Mouse (Mus musculus): Measurements from ENCODE around the gene Rmnd5a. TPM values are rescaled to one million over a fixed set of nuclear protein-coding genes. Genes with fewer than 3 reads are reported as not detected.
A peak's percentile ranks its signal among the peaks of the same experiment; 100 is the strongest.

The Rmnd5a gene
- total and polyA plus RNA-seq, 3 experiments, result 23.4 to 40.6 (median 23.5) TPM

DNA sequence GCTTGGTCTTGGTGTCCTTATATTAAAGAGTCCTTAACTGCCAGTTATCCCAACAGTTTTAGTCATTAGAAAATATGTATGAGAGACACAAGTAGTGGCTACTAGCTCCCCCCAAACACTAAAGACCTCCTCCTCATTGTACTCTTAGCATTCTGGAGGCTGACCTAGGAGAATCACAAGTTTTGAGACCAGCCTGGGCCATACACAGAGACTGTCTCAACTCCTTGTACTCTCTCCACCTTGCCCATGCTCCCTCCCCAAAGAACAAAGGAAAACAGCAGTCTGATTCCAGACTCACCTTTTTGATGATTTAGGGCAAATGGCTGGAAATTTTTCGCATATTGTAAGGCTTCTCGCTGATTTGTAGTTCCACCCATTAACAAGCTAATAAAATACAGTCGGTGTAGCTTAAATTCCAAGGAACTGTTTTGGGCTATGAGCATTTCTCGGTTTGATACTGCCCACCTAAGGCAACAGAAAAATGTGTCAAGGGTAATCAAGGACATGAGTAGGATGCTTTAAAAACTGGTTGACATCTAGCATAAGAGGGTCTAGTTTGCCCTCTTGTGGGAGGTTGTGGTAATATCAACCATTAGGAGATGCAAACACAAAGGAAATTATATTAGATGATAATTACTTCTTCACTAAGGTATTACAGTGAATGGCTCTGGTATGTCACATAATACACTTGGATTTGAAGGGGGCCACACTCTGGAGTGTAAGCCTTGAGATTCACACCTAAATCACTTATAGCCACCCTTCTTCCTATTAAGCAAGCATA lies 41.4 kb downstream of the Rmnd5a start:
- dilution Hi-C loops (cut with MboI; ENCODE audit: extremely low pct_ligation_motif_present, extremely low pct_unique_long_range_greater_than_20kb, low sequenced_read_pairs), result no loop called here
- Histone ChIP-seq H3K4me3 (replicated peaks in 1 of 3; ENCODE audit: low read depth in 2 of 3, low read length in 2 of 3, poor library complexity in 1 of 3) (no peak overlapping the region), H3K9me3 (replicated peaks; ENCODE audit: low read length) (no peaks in the 10 kb centered on the region), H3K27me3 (replicated peaks) (no peaks in the 10 kb centered on the region), H3K9ac (ENCODE audit: insufficient read depth, low read depth) (no peak overlapping the region), H3K4me1 (ENCODE audit: control insufficient read depth in 1 of 2, insufficient read depth in 2 of 2) (peaks cover 0 to 13% of the 10 kb centered on the region in 2 experiments; a peak in 2 of 4 replicates), H3K79me2 (replicated peaks; ENCODE audit: control insufficient read depth, extremely low read depth, insufficient read depth, poor library complexity, severe bottlenecking) (0 out of 2 replicates have a peak, but pooled peaks cover 2% of the 10 kb centered on the region), H3K4me2 (ENCODE audit: insufficient read depth, low read depth, poor library complexity, severe bottlenecking) (no peak overlapping the region), H3K27ac (ENCODE audit: insufficient read depth, low read depth) (no peak overlapping the region), H3K36me3 (replicated peaks in 1 of 2; ENCODE audit: control insufficient read depth in 1 of 2, insufficient read depth in 1 of 2, low read length in 1 of 2) (peaks cover 25 to 47% of the 10 kb centered on the region in 2 experiments)
- in situ Hi-C loops (cut with MboI; ENCODE audit: low pct_ligation_motif_present, low pct_unique_long_range_greater_than_20kb, low sequenced_read_pairs), result no loop called here
- no peak for TF ChIP-seq MAZ (IDR thresholded peaks at IDR 0.05; ENCODE audit: low read depth, low read length)
- no peak for TF ChIP-seq E2F4 (IDR thresholded peaks at IDR 0.05; ENCODE audit: insufficient replicate concordance, low read depth, low read length)
- TF ChIP-seq ZKSCAN1 (IDR thresholded peaks at IDR 0.05; ENCODE audit: borderline replicate concordance, low read depth, low read length), result no peak
- peak; percentile 41 to 84 for TF ChIP-seq CTCF (conservative IDR thresholded peaks at IDR 0.05 in 1 of 2, IDR thresholded peaks at IDR 0.05 in 1 of 2; ENCODE audit: low read depth in 2 of 2, low read length in 2 of 2)
- no peak for TF ChIP-seq MAX (IDR thresholded peaks at IDR 0.05; ENCODE audit: low read length)
- peak; percentile 48; the same call in 1 of the 2 replicates for TF ChIP-seq ZC3H11A (IDR thresholded peaks at IDR 0.05; ENCODE audit: low read depth, low read length)
- TF ChIP-seq NELFE (IDR thresholded peaks at IDR 0.05; ENCODE audit: low read depth, low read length), result no peak
- TF ChIP-seq MEF2A (IDR thresholded peaks at IDR 0.05; ENCODE audit: borderline replicate concordance, low read depth, low read length), result no peak
- TF ChIP-seq CHD1 (IDR thresholded peaks at IDR 0.05; ENCODE audit: low read depth, low read length), result no peak
- peak; percentile 89 for TF ChIP-seq SMC3 (IDR thresholded peaks at IDR 0.05; ENCODE audit: low read depth, low read length)
- no peak for TF ChIP-seq IRF4 (IDR thresholded peaks at IDR 0.05; ENCODE audit: low read depth, low read length)
- TF ChIP-seq MAFK (IDR thresholded peaks at IDR 0.05; ENCODE audit: insufficient replicate concordance, low read length), result no peak
- no peak for TF ChIP-seq POLR2A (IDR thresholded peaks at IDR 0.05; ENCODE audit: low read depth, low read length)
- TF ChIP-seq TBP (conservative IDR thresholded peaks at IDR 0.05; ENCODE audit: low read depth, low read length), result no peak
- TF ChIP-seq UBTF (IDR thresholded peaks at IDR 0.05; ENCODE audit: low read depth, low read length), result no peak
- TF ChIP-seq RAD21 (IDR thresholded peaks at IDR 0.05; ENCODE audit: low read depth, low read length), result peak; percentile 91
- TF ChIP-seq ZNF384 (IDR thresholded peaks at IDR 0.05; ENCODE audit: low read depth, low read length), result no peak
- no peak for TF ChIP-seq RCOR1 (conservative IDR thresholded peaks at IDR 0.05; ENCODE audit: low read depth, low read length)
- TF ChIP-seq BHLHE40 (IDR thresholded peaks at IDR 0.05; ENCODE audit: low read depth, low read length), result no peak
- peak; percentile 54 for DNase-seq (ENCODE audit: extremely low read depth)

DNA sequence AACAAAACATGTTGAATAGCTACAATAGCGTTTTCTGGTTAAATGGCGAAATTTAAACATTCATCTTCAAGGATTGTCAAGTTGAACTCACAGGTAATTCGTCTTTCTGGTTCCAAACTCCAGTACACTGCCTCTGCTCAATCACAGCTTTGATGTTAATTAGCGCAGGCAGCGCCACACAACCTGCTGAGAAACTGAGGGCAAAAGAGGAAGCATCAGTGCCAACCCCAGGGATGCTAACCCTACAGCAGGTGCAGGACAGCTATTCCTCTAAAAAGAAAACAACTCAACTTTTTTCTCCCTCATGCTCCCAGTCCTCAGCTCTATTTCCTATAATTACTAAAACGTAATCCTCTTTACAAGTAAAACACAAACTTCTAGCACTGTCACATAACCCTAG lies 43.7 kb downstream of the Rmnd5a start:
- no peak overlapping the region for H3K4me2 ChIP-seq (ENCODE audit: insufficient read depth, low read depth, poor library complexity, severe bottlenecking)
- peaks cover 0 to 8% of the 10 kb centered on the region in 2 experiments; a peak in 2 of 4 replicates for H3K4me1 ChIP-seq (ENCODE audit: control insufficient read depth in 1 of 2, insufficient read depth in 2 of 2)
- no peaks in the 10 kb centered on the region for H3K27me3 ChIP-seq (replicated peaks)
- H3K79me2 ChIP-seq (replicated peaks; ENCODE audit: control insufficient read depth, extremely low read depth, insufficient read depth, poor library complexity, severe bottlenecking), result 0 out of 2 replicates have a peak, but pooled peaks cover 2% of the 10 kb centered on the region
- no peak overlapping the region for H3K4me3 ChIP-seq (replicated peaks in 1 of 3; ENCODE audit: low read depth in 2 of 3, low read length in 2 of 3, poor library complexity in 1 of 3)
- H3K9me3 ChIP-seq (replicated peaks; ENCODE audit: low read length), result no peaks in the 10 kb centered on the region
- H3K9ac ChIP-seq (ENCODE audit: insufficient read depth, low read depth), result no peak overlapping the region
- H3K36me3 ChIP-seq (replicated peaks in 1 of 2; ENCODE audit: control insufficient read depth in 1 of 2, insufficient read depth in 1 of 2, low read length in 1 of 2), result peaks cover 34 to 63% of the 10 kb centered on the region in 2 experiments
- DNase-seq (ENCODE audit: extremely low read depth), result no peak
- H3K27ac ChIP-seq (ENCODE audit: insufficient read depth, low read depth), result no peak overlapping the region
- dilution Hi-C loops (cut with MboI; ENCODE audit: extremely low pct_ligation_motif_present, extremely low pct_unique_long_range_greater_than_20kb, low sequenced_read_pairs), result no loop called here
- no peak for TF ChIP-seq MXI1 (IDR thresholded peaks at IDR 0.05; ENCODE audit: low read depth, low read length)
- TF ChIP-seq CTCF (conservative IDR thresholded peaks at IDR 0.05 in 1 of 2, IDR thresholded peaks at IDR 0.05 in 1 of 2; ENCODE audit: low read depth in 2 of 2, low read length in 2 of 2), result no peak
- no peak for TF ChIP-seq KAT2A (IDR thresholded peaks at IDR 0.05; ENCODE audit: insufficient replicate concordance, low read length)
- no peak for TF ChIP-seq NRF1 (IDR thresholded peaks at IDR 0.05; ENCODE audit: low read depth, low read length)
- TF ChIP-seq RCOR1 (conservative IDR thresholded peaks at IDR 0.05; ENCODE audit: low read depth, low read length), result no peak
- TF ChIP-seq TBP (conservative IDR thresholded peaks at IDR 0.05; ENCODE audit: low read depth, low read length), result no peak
- no peak for TF ChIP-seq MYC (IDR thresholded peaks at IDR 0.05; ENCODE audit: low read depth, low read length)
- in situ Hi-C loops (cut with MboI; ENCODE audit: low pct_ligation_motif_present, low pct_unique_long_range_greater_than_20kb, low sequenced_read_pairs), result no loop called here
